Mouse (Mus musculus) adrenal gland, postnatal 14 days (tissue): ENCODE measurements at regions not wholly inside any gene's neighbourhood (a gene's known extent, or its start where the extent isn't known, plus 50 kb on each side); places are given as distances from the start of the nearest gene placed in this dataset.

Experiments used
- DNase-seq: peaks from one replicate; pipeline ENCODE4 v3.0.0; 2021; ENCODE audit warnings: mixed read lengths

DNA sequence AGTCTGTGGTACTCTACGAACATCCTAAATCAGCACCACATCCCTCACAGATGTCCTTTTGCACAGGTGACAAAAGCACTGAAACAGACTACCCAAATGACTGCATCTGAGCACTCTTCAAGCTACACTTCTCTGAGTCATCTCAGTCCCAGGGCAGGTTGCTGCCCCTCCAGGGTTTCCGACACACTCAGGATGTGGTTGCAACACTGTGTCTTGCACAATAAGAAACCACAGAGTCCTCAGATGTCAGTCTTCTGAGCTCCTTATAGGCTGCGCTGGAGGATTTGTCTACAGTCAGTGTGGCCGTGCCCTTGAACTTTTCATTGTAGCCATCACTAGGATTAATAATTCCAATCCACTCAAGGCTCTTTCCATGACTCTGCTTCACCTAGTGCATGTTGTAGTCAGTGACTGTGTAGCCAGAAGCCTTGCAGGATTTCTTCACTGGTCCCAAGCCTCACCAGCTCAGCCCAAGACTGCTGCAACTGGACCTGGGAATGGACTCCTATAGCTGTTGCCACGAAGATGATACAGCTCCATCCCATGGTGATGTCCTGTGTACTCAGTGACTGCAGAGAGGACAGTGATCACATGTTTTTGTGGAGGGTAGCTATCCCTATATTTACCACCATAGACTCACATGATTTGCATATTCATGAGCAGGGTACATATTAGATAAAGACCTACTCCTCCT lies 1103.3 kb upstream of the Tenm3 start:
- DNase-seq: peak; percentile 31

GRCm38 (mm10) chr8:49932124-49932523 lies 1088.4 kb upstream of the Tenm3 start:
- DNase-seq: no peak

- no peak for DNase-seq
Observed at GRCm38 (mm10) chr8:49926402-49927172, 1082.8 kb upstream of the Tenm3 start.

GRCm38 (mm10) chr8:49905099-49905498 lies 1061.3 kb upstream of the Tenm3 start:
- no peak for DNase-seq

DNA sequence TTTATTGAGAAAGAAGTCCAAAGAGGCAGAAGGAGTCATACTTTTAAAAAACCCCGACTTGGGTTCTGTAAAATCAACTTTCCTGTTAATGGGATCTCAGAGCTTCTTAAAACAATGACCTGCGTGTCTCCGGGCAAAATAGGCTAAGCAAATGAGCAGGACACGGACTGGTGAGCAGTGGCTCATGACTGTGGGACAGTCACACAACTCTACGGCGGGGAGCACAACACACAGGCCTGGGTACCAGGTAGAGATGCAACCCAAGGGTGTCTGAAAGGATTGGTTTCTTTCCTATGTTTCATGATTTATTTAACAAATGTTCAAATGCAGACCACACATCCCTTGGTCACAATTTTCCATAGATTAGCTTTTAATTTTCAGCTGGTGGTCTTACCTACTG lies 1058.3 kb upstream of the Tenm3 start:
- DNase-seq: no peak

GRCm38 (mm10) chr8:49901601-49902000 lies 1057.8 kb upstream of the Tenm3 start:
- no peak for DNase-seq
